Mouse (Mus musculus): Measurements from ENCODE around the gene Rab6b.

- TF ChIP-seq POLR2A (IDR thresholded peaks at IDR 0.05; ENCODE audit: low read depth, low read length) (no peak), CTCF (conservative IDR thresholded peaks at IDR 0.05 in 1 of 2, IDR thresholded peaks at IDR 0.05 in 1 of 2; ENCODE audit: low read depth in 2 of 2, low read length in 2 of 2) (no peak)
These were observed 5.4 kb downstream of the Rab6b start for GRCm38 (mm10) chr9:103116941-103117340.

Measured in CH12.LX (cell line).